Mouse (Mus musculus) E14TG2a.4 (cell line): ENCODE measurements around the gene Tmco4.

Source experiments
- CTCF ChIP-seq: conservative IDR thresholded peaks from 2 replicates; pipeline ENCODE4 v1.5.1; 2014; ENCODE audit warnings: low read length
- NANOG ChIP-seq: IDR thresholded peaks from 2 replicates; pipeline ENCODE4 v1.6.1; 2014; ENCODE audit warnings: borderline replicate concordance, low read length, mixed read lengths
- POU5F1 ChIP-seq: IDR thresholded peaks from 2 replicates; pipeline ENCODE4 v1.6.1; 2014; ENCODE audit warnings: low read length, borderline replicate concordance

- TF ChIP-seq CTCF (no peak), NANOG (no peak), POU5F1 (no peak)
These were observed 46.7 kb downstream of the Tmco4 start for GRCm38 (mm10) chr4:139019413-139019812.
